Mouse (Mus musculus) adrenal gland, adult (tissue): ENCODE results near the gene Il4i1.
A peak's percentile ranks its signal among the peaks of the same experiment; 100 is the strongest.

Experiments
- DNase-seq, 2 experiments: peaks; one replicate each; pipeline ENCODE4 v3.0.0; 2022 to 2023; ENCODE audit warnings: low spot score in 1 of 2; ENCODE audit not compliant: inconsistent age in 2 of 2

Il4i1 gene

GRCm38 (mm10) chr7:44815721-44816469 lies at the start of gene Il4i1, which contains the start of gene Nup62:
TSS of gene Il4i1 (plus strand) at chr7:44816387.
TSS of gene Nup62 (plus strand) at chr7:44816088.
- peak; percentile 99 for DNase-seq

- DNase-seq, result no peak
Observed at GRCm38 (mm10) chr7:44768129-44768528, 48.1 kb upstream of the Il4i1 start.

- peak; percentile 61 to 87 for DNase-seq
Observed at GRCm38 (mm10) chr7:44770046-44770578, 46.1 kb upstream of the Il4i1 start.

GRCm38 (mm10) chr7:44772591-44773204 lies 43.5 kb upstream of the Il4i1 start:
- no peak for DNase-seq

- DNase-seq, result no peak
Observed at GRCm38 (mm10) chr7:44776849-44777498, 39.2 kb upstream of the Il4i1 start.

GRCm38 (mm10) chr7:44780101-44780500 lies 36.1 kb upstream of the Il4i1 start:
- no peak for DNase-seq

- DNase-seq, result no peak
Observed at GRCm38 (mm10) chr7:44789531-44789930, 26.7 kb upstream of the Il4i1 start.

GRCm38 (mm10) chr7:44790066-44790465 lies 26.1 kb upstream of the Il4i1 start:
- no peak for DNase-seq

- DNase-seq, result no peak
Observed at GRCm38 (mm10) chr7:44792781-44793180, 23.4 kb upstream of the Il4i1 start.

GRCm38 (mm10) chr7:44808927-44809326 lies 7.3 kb upstream of the Il4i1 start:
- DNase-seq, result no peak

- no peak for DNase-seq
Observed at GRCm38 (mm10) chr7:44809466-44809865, 6.7 kb upstream of the Il4i1 start.

GRCm38 (mm10) chr7:44810365-44810764 lies 5.8 kb upstream of the Il4i1 start:
- no peak for DNase-seq

GRCm38 (mm10) chr7:44810819-44811557 lies 5.2 kb upstream of the Il4i1 start:
- DNase-seq, result no peak

- peak in 1 of 2 experiments; percentile 28 for DNase-seq
Observed at GRCm38 (mm10) chr7:44812651-44813325, 3.4 kb upstream of the Il4i1 start.

- no peak for DNase-seq
Observed at GRCm38 (mm10) chr7:44813985-44814384, 2.2 kb upstream of the Il4i1 start.

GRCm38 (mm10) chr7:44814423-44814822 lies 1.8 kb upstream of the Il4i1 start:
- peak in 1 of 2 experiments; percentile 44 for DNase-seq

- DNase-seq, result peak; percentile 65 to 72
Observed at GRCm38 (mm10) chr7:44814952-44815553, 1.1 kb upstream of the Il4i1 start.

- peak in 1 of 2 experiments; percentile 91 for DNase-seq
Observed at GRCm38 (mm10) chr7:44816470-44817021, 359 bp downstream of the Il4i1 start, which contains the start of gene Atf5. TSS of gene Atf5 (minus strand) at chr7:44816658.

GRCm38 (mm10) chr7:44817441-44817840 lies 1.3 kb downstream of the Il4i1 start:
- DNase-seq, result peak in 1 of 2 experiments; percentile 64

GRCm38 (mm10) chr7:44818164-44818563 lies 2.0 kb downstream of the Il4i1 start:
- DNase-seq, result no peak
